Mouse (Mus musculus) hematopoietic stem cell, adult 5-6 weeks (primary cell): Measurements from ENCODE around the gene Olfr1220. TPM values are rescaled to one million over a fixed set of nuclear protein-coding genes. Genes with fewer than 3 reads are reported as not detected.

Experiments
- ATAC-seq, 2 experiments: fragments of 125-278 bp in 1 of 2; replicated peaks in 1 of 2; 2 replicates each; pipeline ENCODE4 v1.8.0; 2016 to 2017; ENCODE audit warnings: inconsistent platforms in 2 of 2, mild to moderate bottlenecking in 2 of 2, moderate number of reproducible peaks in 2 of 2, low read depth in 1 of 2, moderate TSS enrichment in 1 of 2; ENCODE audit not compliant: low FRiP score in 2 of 2, poor library complexity in 2 of 2, severe bottlenecking in 2 of 2, insufficient read depth in 1 of 2, low TSS enrichment in 1 of 2
- total RNA-seq: library from RNA; stranded (forward); fragments of 172-1452, 232-1000 nt; gene quantifications from 2 replicates; pipeline ENCODE4 v1.2.3, GENCODE M21; 2017

Gene Olfr1220
- not detected in 2 replicates for total RNA-seq

- ATAC-seq: no peak
These were observed at the start of gene Olfr1220 for GRCm38 (mm10) chr2:89106735-89107134. Gene Olfr1220 (minus strand): TSS chr2:89106835.

- ATAC-seq: no peak
These were observed 44.8 kb upstream of the Olfr1220 start, which contains the start of gene Olfr1223 for GRCm38 (mm10) chr2:89151460-89151859. Gene Olfr1223 (minus strand): TSS chr2:89151560.

- no peak for ATAC-seq
These were observed 26.3 kb upstream of the Olfr1220 start, which contains the start of gene Olfr1222 for GRCm38 (mm10) chr2:89132954-89133353. Gene Olfr1222 (minus strand): TSS chr2:89133054.

- no peak for ATAC-seq
These were observed 10.5 kb upstream of the Olfr1220 start, which contains the start of gene Olfr1221 for GRCm38 (mm10) chr2:89117183-89117582. Gene Olfr1221 (minus strand): TSS chr2:89117283.

- ATAC-seq: no peak
These were observed 984 bp downstream of the Olfr1220 start for GRCm38 (mm10) chr2:89105651-89106050.

GRCm38 (mm10) chr2:89093848-89094247 is 12.8 kb downstream of the Olfr1220 start:
- ATAC-seq: no peak

- no peak for ATAC-seq
These were observed 23.2 kb downstream of the Olfr1220 start, which contains the start of gene Olfr1219 for GRCm38 (mm10) chr2:89083413-89083812. Gene Olfr1219 (minus strand): TSS chr2:89083513.

- ATAC-seq: no peak
These were observed 25.1 kb downstream of the Olfr1220 start for GRCm38 (mm10) chr2:89081487-89081886.

GRCm38 (mm10) chr2:89061087-89061486 is 45.5 kb downstream of the Olfr1220 start, which contains the start of gene Olfr1218:
Gene Olfr1218 (minus strand): TSS chr2:89061187.
- ATAC-seq: no peak

Other genes with a start within 250 kb of the Olfr1220 start
- not detected in 2 replicates for gene Olfr1206, start 243.6 kb downstream of the Olfr1220 start, total RNA-seq
- not detected in 2 replicates for gene Olfr1208, start 204.5 kb downstream of the Olfr1220 start, total RNA-seq
- not detected in 2 replicates for gene Olfr1209, start 191.7 kb downstream of the Olfr1220 start, total RNA-seq
- not detected in 2 replicates for gene Olfr1211, start 168.7 kb downstream of the Olfr1220 start, total RNA-seq
- gene Olfr1212, start 152.9 kb downstream of the Olfr1220 start, total RNA-seq: not detected in 2 replicates
- gene Gm13762, start 126.6 kb downstream of the Olfr1220 start, total RNA-seq: not detected in 2 replicates
- gene Olfr1214, start 114.2 kb downstream of the Olfr1220 start, total RNA-seq: not detected in 2 replicates
- gene Olfr1215, start 99.9 kb downstream of the Olfr1220 start, total RNA-seq: not detected in 2 replicates
- not detected in 2 replicates for gene Olfr1216, start 88.5 kb downstream of the Olfr1220 start, total RNA-seq
- not detected in 2 replicates for gene Olfr1217, start 74.8 kb downstream of the Olfr1220 start, total RNA-seq
- gene Olfr1218, start 45.6 kb downstream of the Olfr1220 start, total RNA-seq: not detected in 2 replicates
- not detected in 2 replicates for gene Olfr1219, start 23.3 kb downstream of the Olfr1220 start, total RNA-seq
- not detected in 2 replicates for gene Olfr1221, start 10.4 kb upstream of the Olfr1220 start, total RNA-seq
- gene Olfr1222, start 26.2 kb upstream of the Olfr1220 start, total RNA-seq: not detected in 2 replicates
- gene Olfr1223, start 44.7 kb upstream of the Olfr1220 start, total RNA-seq: not detected in 2 replicates
- not detected in 2 replicates for gene Olfr1224-ps1, start 57.3 kb upstream of the Olfr1220 start, total RNA-seq
- gene Olfr1225, start 67.8 kb upstream of the Olfr1220 start, total RNA-seq: not detected in 2 replicates
- not detected in 2 replicates for gene Olfr1226, start 93.2 kb upstream of the Olfr1220 start, total RNA-seq
- not detected in 2 replicates for gene Olfr1228, start 147.2 kb upstream of the Olfr1220 start, total RNA-seq
- gene Olfr1229, start 181.2 kb upstream of the Olfr1220 start, total RNA-seq: not detected in 2 replicates
- gene Olfr1230, start 190.4 kb upstream of the Olfr1220 start, total RNA-seq: not detected in 2 replicates
- gene Olfr1231, start 200.2 kb upstream of the Olfr1220 start, total RNA-seq: not detected in 2 replicates
- not detected in 2 replicates for gene Olfr1232, start 222.8 kb upstream of the Olfr1220 start, total RNA-seq
- gene Olfr1233, start 235.6 kb upstream of the Olfr1220 start, total RNA-seq: not detected in 2 replicates